Mouse (Mus musculus): Measurements from ENCODE around the gene Shank1. TPM values are rescaled to one million over a fixed set of nuclear protein-coding genes. Genes with fewer than 3 reads are reported as not detected.

The Shank1 gene
- polyA plus RNA-seq, 1 experiment from 2014 or later = 3.4 TPM

GRCm38 (mm10) chr7:44273446-44273845, 36.6 kb upstream of the Shank1 start:
- Histone ChIP-seq H3K9ac (ENCODE audit: low read length) (no peak overlapping the region), H3K4me2 (no peak overlapping the region), H3K27ac (ENCODE audit: low read depth, low read length) (no peak overlapping the region), H3K36me3 (ENCODE audit: control insufficient read depth, insufficient read depth, low read length) (no peaks in the 10 kb centered on the region), H3K9me3 (ENCODE audit: control insufficient read depth, low read length) (no peaks in the 10 kb centered on the region), H3K4me1 (ENCODE audit: control insufficient read depth, insufficient read depth, low read length) (no peaks in the 10 kb centered on the region), H3K27me3 (ENCODE audit: control insufficient read depth, insufficient read depth, low read length) (peaks cover 4% of the 10 kb centered on the region; the same call in 1 of the 2 replicates), H3K4me3 (ENCODE audit: low read depth, low read length) (no peak overlapping the region)
- WGBS = 64% methylated on average over 7 of the region's 7 CpGs
- ATAC-seq (ENCODE audit: low FRiP score) (no peak), DNase-seq (ENCODE audit: low spot score, missing footprints) (peak; percentile 62)

- DNase-seq (ENCODE audit: low spot score, missing footprints) (peak; percentile 33), ATAC-seq (ENCODE audit: low FRiP score) (no peak)
- H3K4me2 ChIP-seq = no peak overlapping the region
- no peaks in the 10 kb centered on the region for H3K9me3 ChIP-seq (ENCODE audit: control insufficient read depth, low read length)
- no peaks in the 10 kb centered on the region for H3K4me1 ChIP-seq (ENCODE audit: control insufficient read depth, insufficient read depth, low read length)
- no peak overlapping the region for H3K27ac ChIP-seq (ENCODE audit: low read depth, low read length)
- H3K4me3 ChIP-seq (ENCODE audit: low read depth, low read length) = no peak overlapping the region
- WGBS = 54% methylated on average over 11 of the region's 11 CpGs
- no peak overlapping the region for H3K9ac ChIP-seq (ENCODE audit: low read length)
- H3K27me3 ChIP-seq (ENCODE audit: control insufficient read depth, insufficient read depth, low read length) = peaks cover 4% of the 10 kb centered on the region; the same call in 1 of the 2 replicates
- no peaks in the 10 kb centered on the region for H3K36me3 ChIP-seq (ENCODE audit: control insufficient read depth, insufficient read depth, low read length)
These were observed 36.0 kb upstream of the Shank1 start for GRCm38 (mm10) chr7:44274096-44274495.

GRCm38 (mm10) chr7:44275546-44275945, 34.5 kb upstream of the Shank1 start:
- H3K27ac ChIP-seq (ENCODE audit: low read depth, low read length) = no peak overlapping the region
- no peak overlapping the region for H3K9ac ChIP-seq (ENCODE audit: low read length)
- WGBS = 77% methylated on average over 3 of the region's 3 CpGs
- H3K36me3 ChIP-seq (ENCODE audit: control insufficient read depth, insufficient read depth, low read length) = no peaks in the 10 kb centered on the region
- no peaks in the 10 kb centered on the region for H3K9me3 ChIP-seq (ENCODE audit: control insufficient read depth, low read length)
- H3K4me3 ChIP-seq (ENCODE audit: low read depth, low read length) = no peak overlapping the region
- peak; percentile 31 for DNase-seq (ENCODE audit: low spot score, missing footprints)
- no peaks in the 10 kb centered on the region for H3K4me1 ChIP-seq (ENCODE audit: control insufficient read depth, insufficient read depth, low read length)
- H3K27me3 ChIP-seq (ENCODE audit: control insufficient read depth, insufficient read depth, low read length) = peaks cover 4% of the 10 kb centered on the region; the same call in 1 of the 2 replicates
- ATAC-seq (ENCODE audit: low FRiP score) = no peak
- no peak overlapping the region for H3K4me2 ChIP-seq

- DNase-seq (ENCODE audit: low spot score, missing footprints) = peak; percentile 73
- H3K27me3 ChIP-seq (ENCODE audit: control insufficient read depth, insufficient read depth, low read length) = peaks cover 4% of the 10 kb centered on the region; the same call in 1 of the 2 replicates
- no peaks in the 10 kb centered on the region for H3K4me1 ChIP-seq (ENCODE audit: control insufficient read depth, insufficient read depth, low read length)
- H3K9me3 ChIP-seq (ENCODE audit: control insufficient read depth, low read length) = no peaks in the 10 kb centered on the region
- ATAC-seq (ENCODE audit: low FRiP score) = no peak
- H3K4me2 ChIP-seq = no peak overlapping the region
- WGBS = 77% methylated on average over 8 of the region's 10 CpGs
- no peaks in the 10 kb centered on the region for H3K36me3 ChIP-seq (ENCODE audit: control insufficient read depth, insufficient read depth, low read length)
- no peak overlapping the region for H3K9ac ChIP-seq (ENCODE audit: low read length)
- no peak overlapping the region for H3K27ac ChIP-seq (ENCODE audit: low read depth, low read length)
- H3K4me3 ChIP-seq (ENCODE audit: low read depth, low read length) = no peak overlapping the region
These were observed 33.4 kb upstream of the Shank1 start for GRCm38 (mm10) chr7:44276461-44277249.

DNA sequence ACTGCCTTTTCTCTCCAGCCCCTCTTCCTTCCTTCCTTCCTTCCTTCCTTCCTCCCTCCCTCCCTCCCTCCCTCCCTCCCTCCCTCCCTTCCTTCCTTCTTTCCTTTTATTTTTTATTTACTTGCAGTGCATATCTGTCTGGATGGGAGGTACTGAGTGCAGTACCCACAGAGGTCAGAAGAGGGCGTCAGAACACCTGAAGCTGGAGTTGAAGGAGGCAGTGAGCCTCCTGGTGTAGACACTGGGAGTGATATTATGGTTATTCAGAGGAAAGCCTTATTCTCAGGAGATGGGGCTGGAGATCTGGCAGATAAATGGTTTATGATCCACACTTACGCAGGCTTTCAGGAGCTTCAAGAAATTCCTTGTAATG, 32.8 kb upstream of the Shank1 start:
- Histone ChIP-seq H3K27me3 (ENCODE audit: control insufficient read depth, insufficient read depth, low read length) (peaks cover 4% of the 10 kb centered on the region; the same call in 1 of the 2 replicates), H3K27ac (ENCODE audit: low read depth, low read length) (no peak overlapping the region), H3K36me3 (ENCODE audit: control insufficient read depth, insufficient read depth, low read length) (no peaks in the 10 kb centered on the region), H3K9ac (ENCODE audit: low read length) (no peak overlapping the region), H3K4me1 (ENCODE audit: control insufficient read depth, insufficient read depth, low read length) (no peaks in the 10 kb centered on the region), H3K4me2 (no peak overlapping the region), H3K9me3 (ENCODE audit: control insufficient read depth, low read length) (no peaks in the 10 kb centered on the region), H3K4me3 (ENCODE audit: low read depth, low read length) (no peak overlapping the region)
- 48% methylated on average over 2 of the region's 2 CpGs for WGBS
- ATAC-seq (ENCODE audit: low FRiP score) (no peak), DNase-seq (ENCODE audit: low spot score, missing footprints) (peak; percentile 84)

- no peaks in the 10 kb centered on the region for H3K9me3 ChIP-seq (ENCODE audit: control insufficient read depth, low read length)
- 74% methylated on average over 1 of the region's 1 CpGs for WGBS
- H3K4me3 ChIP-seq (ENCODE audit: low read depth, low read length) = no peak overlapping the region
- H3K4me2 ChIP-seq = no peak overlapping the region
- no peak overlapping the region for H3K9ac ChIP-seq (ENCODE audit: low read length)
- no peaks in the 10 kb centered on the region for H3K36me3 ChIP-seq (ENCODE audit: control insufficient read depth, insufficient read depth, low read length)
- H3K27me3 ChIP-seq (ENCODE audit: control insufficient read depth, insufficient read depth, low read length) = no peaks in the 10 kb centered on the region
- no peak overlapping the region for H3K27ac ChIP-seq (ENCODE audit: low read depth, low read length)
- no peak for ATAC-seq (ENCODE audit: low FRiP score)
- no peak for DNase-seq (ENCODE audit: low spot score, missing footprints)
- no peaks in the 10 kb centered on the region for H3K4me1 ChIP-seq (ENCODE audit: control insufficient read depth, insufficient read depth, low read length)
These were observed 29.1 kb upstream of the Shank1 start for GRCm38 (mm10) chr7:44280959-44281358.

GRCm38 (mm10) chr7:44281586-44281985, 28.5 kb upstream of the Shank1 start:
- Histone ChIP-seq H3K4me3 (ENCODE audit: low read depth, low read length) (no peak overlapping the region), H3K27ac (ENCODE audit: low read depth, low read length) (no peak overlapping the region), H3K4me1 (ENCODE audit: control insufficient read depth, insufficient read depth, low read length) (no peaks in the 10 kb centered on the region), H3K4me2 (no peak overlapping the region), H3K36me3 (ENCODE audit: control insufficient read depth, insufficient read depth, low read length) (no peaks in the 10 kb centered on the region), H3K27me3 (ENCODE audit: control insufficient read depth, insufficient read depth, low read length) (no peaks in the 10 kb centered on the region), H3K9ac (ENCODE audit: low read length) (no peak overlapping the region), H3K9me3 (ENCODE audit: control insufficient read depth, low read length) (no peaks in the 10 kb centered on the region)
- no peak for ATAC-seq (ENCODE audit: low FRiP score)
- DNase-seq (ENCODE audit: low spot score, missing footprints) = no peak
- WGBS = 84% methylated on average over 7 of the region's 7 CpGs

- 49% methylated on average over 7 of the region's 7 CpGs for WGBS
- Histone ChIP-seq H3K4me3 (ENCODE audit: low read depth, low read length) (no peak overlapping the region), H3K27ac (ENCODE audit: low read depth, low read length) (no peak overlapping the region), H3K9me3 (ENCODE audit: control insufficient read depth, low read length) (no peaks in the 10 kb centered on the region), H3K9ac (ENCODE audit: low read length) (no peak overlapping the region), H3K36me3 (ENCODE audit: control insufficient read depth, insufficient read depth, low read length) (no peaks in the 10 kb centered on the region), H3K4me2 (no peak overlapping the region), H3K4me1 (ENCODE audit: control insufficient read depth, insufficient read depth, low read length) (no peaks in the 10 kb centered on the region), H3K27me3 (ENCODE audit: control insufficient read depth, insufficient read depth, low read length) (no peaks in the 10 kb centered on the region)
- peak; percentile 72 for DNase-seq (ENCODE audit: low spot score, missing footprints)
- no peak for ATAC-seq (ENCODE audit: low FRiP score)
These were observed 22.3 kb upstream of the Shank1 start for GRCm38 (mm10) chr7:44287760-44288159.

- Histone ChIP-seq H3K27ac (ENCODE audit: low read depth, low read length) (no peak overlapping the region), H3K9me3 (ENCODE audit: control insufficient read depth, low read length) (no peaks in the 10 kb centered on the region), H3K9ac (ENCODE audit: low read length) (no peak overlapping the region), H3K27me3 (ENCODE audit: control insufficient read depth, insufficient read depth, low read length) (no peaks in the 10 kb centered on the region), H3K36me3 (ENCODE audit: control insufficient read depth, insufficient read depth, low read length) (no peaks in the 10 kb centered on the region), H3K4me2 (no peak overlapping the region), H3K4me3 (ENCODE audit: low read depth, low read length) (no peak overlapping the region), H3K4me1 (ENCODE audit: control insufficient read depth, insufficient read depth, low read length) (no peaks in the 10 kb centered on the region)
- peak; percentile 51 for DNase-seq (ENCODE audit: low spot score, missing footprints)
- WGBS = 78% methylated on average over 4 of the region's 4 CpGs
- no peak for ATAC-seq (ENCODE audit: low FRiP score)
These were observed 19.1 kb upstream of the Shank1 start for GRCm38 (mm10) chr7:44290986-44291385.

Data from midbrain, embryonic 11.5 days (tissue).